Mouse (Mus musculus) ES-Bruce4 (cell line): ENCODE measurements around the gene Olfr1425.

Experiments
- CTCF ChIP-seq: IDR thresholded peaks from one replicate; pipeline ENCODE4 v1.8.1; 2011; ENCODE audit warnings: low read depth, low read length
- EP300 ChIP-seq: IDR thresholded peaks from 2 replicates; pipeline ENCODE4 v1.6.1; 2011; ENCODE audit warnings: low read depth, low read length; ENCODE audit not compliant: insufficient read depth
- POLR2A ChIP-seq: IDR thresholded peaks from one replicate; pipeline ENCODE4 v1.8.1; 2011; ENCODE audit warnings: low read length; ENCODE audit not compliant: insufficient read depth

DNA sequence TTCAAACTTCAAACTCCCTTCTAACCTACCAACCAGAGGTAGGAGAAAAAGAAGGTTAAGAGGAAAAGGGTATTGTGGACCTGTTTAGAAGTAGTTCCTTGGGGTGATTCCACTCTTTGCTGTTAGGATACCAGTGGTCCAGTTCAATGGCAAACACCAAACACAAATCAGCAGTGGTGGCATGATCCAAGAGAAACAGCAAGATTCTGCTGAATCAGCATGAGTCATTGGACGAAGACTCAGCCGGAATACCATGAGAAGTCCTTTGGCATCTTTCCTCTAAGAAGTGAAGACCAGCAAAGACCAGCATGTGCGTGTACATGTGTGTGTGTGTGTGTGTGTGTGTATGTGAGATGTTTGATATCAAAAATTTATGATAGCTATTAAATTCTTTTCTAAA, 38.9 kb upstream of the Olfr1425 start:
- TF ChIP-seq CTCF (no peak), POLR2A (no peak), EP300 (no peak)
